Mouse (Mus musculus) kidney, embryonic 15.5 days (tissue): ENCODE measurements around the gene Pum1. TPM values are rescaled to one million over a fixed set of nuclear protein-coding genes. Genes with fewer than 3 reads are reported as not detected.
"Not testable (repeated sequence)": the region's sequence is repeated elsewhere in the genome, so short reads cannot be mapped to it uniquely, and the experiment has no call there.

Experiments
- ATAC-seq: fragments of 200-750 bp; cut with Nextera tagmentation; replicated peaks from 2 replicates; pipeline ENCODE4 v1.8.0; 2017; ENCODE audit warnings: moderate TSS enrichment; ENCODE audit not compliant: low FRiP score
- H3K27ac ChIP-seq: fragments of 300-500 bp; sonication (generic); 2 replicates; pipeline ENCODE4 v1.5.1; 2015; ENCODE audit warnings: mild to moderate bottlenecking, inconsistent platforms
- H3K27me3 ChIP-seq: fragments of 300-500 bp; sonication (generic); 2 replicates; pipeline ENCODE4 v1.6.1; 2015; ENCODE audit warnings: inconsistent platforms
- H3K36me3 ChIP-seq: fragments of 300-500 bp; sonication (generic); 2 replicates; pipeline ENCODE4 v1.6.1; 2015; ENCODE audit warnings: inconsistent platforms
- H3K4me1 ChIP-seq: fragments of 300-500 bp; sonication (generic); 2 replicates; pipeline ENCODE4 v1.6.1; 2015; ENCODE audit warnings: inconsistent platforms
- H3K4me2 ChIP-seq: fragments of 300-500 bp; sonication (generic); 2 replicates; pipeline ENCODE4 v1.6.1; 2015; ENCODE audit warnings: moderate library complexity, mild to moderate bottlenecking, inconsistent platforms
- H3K4me3 ChIP-seq: fragments of 300-500 bp; sonication (generic); replicated peaks from 2 replicates; pipeline ENCODE4 v1.5.1; 2015; ENCODE audit warnings: mild to moderate bottlenecking, inconsistent platforms
- H3K9ac ChIP-seq: fragments of 300-500 bp; sonication (generic); 2 replicates; pipeline ENCODE4 v1.6.1; 2015; ENCODE audit warnings: mild to moderate bottlenecking, inconsistent platforms
- H3K9me3 ChIP-seq: fragments of 300-500 bp; sonication (generic); replicated peaks from 2 replicates; pipeline ENCODE4 v1.6.1; 2016; ENCODE audit warnings: inconsistent platforms
- WGBS: fragments of 180-500 bp; shearing (Covaris S2); methylation state at CpG from one replicate; pipeline ENCODE4 v1.1.7; 2015; ENCODE audit warnings: mixed read lengths; 5-methylcytosine and 5-hydroxymethylcytosine counted together
- polyA plus RNA-seq: library from polyadenylated mRNA; unstranded; fragments of >200 nt; fragmentation: Nextera tagmentation; extraction: Ambion mirVana; gene quantifications from 2 replicates; pipeline ENCODE4 v1.2.1, GENCODE M21; 2015

Gene Pum1
- polyA plus RNA-seq, 1 experiment from 2014 or later, result 101 TPM

- Histone ChIP-seq H3K9ac (no peak overlapping the region), H3K27ac (no peak overlapping the region), H3K4me2 (no peak overlapping the region), H3K9me3 (no peaks in the 10 kb centered on the region), H3K4me1 (peaks cover 29% of the 10 kb centered on the region), H3K4me3 (no peak overlapping the region), H3K27me3 (no peaks in the 10 kb centered on the region), H3K36me3 (peaks cover 68% of the 10 kb centered on the region)
- ATAC-seq, result no peak
- 95% methylated on average over 4 of the region's 4 CpGs for WGBS
Measured at GRCm38 (mm10) chr4:130671079-130671845, 8.1 kb downstream of the Pum1 start.

- peaks cover 22% of the 10 kb centered on the region for H3K4me1 ChIP-seq
- H3K4me3 ChIP-seq, result no peak overlapping the region
- H3K36me3 ChIP-seq, result peaks cover 77% of the 10 kb centered on the region
- no peak for ATAC-seq
- no peak overlapping the region for H3K9ac ChIP-seq
- H3K27ac ChIP-seq, result no peak overlapping the region
- no peaks in the 10 kb centered on the region for H3K27me3 ChIP-seq
- no peaks in the 10 kb centered on the region for H3K9me3 ChIP-seq
- no peak overlapping the region for H3K4me2 ChIP-seq
Measured at GRCm38 (mm10) chr4:130672161-130672560, 9.0 kb downstream of the Pum1 start.

- ATAC-seq, result no peak
- 94% methylated on average over 2 of the region's 2 CpGs for WGBS
- Histone ChIP-seq H3K36me3 (peaks cover 95% of the 10 kb centered on the region), H3K9me3 (no peaks in the 10 kb centered on the region), H3K9ac (no peak overlapping the region), H3K4me1 (0 out of 2 replicates have a peak, but pooled peaks cover under 1% of the 10 kb centered on the region), H3K27ac (no peak overlapping the region), H3K4me2 (no peak overlapping the region), H3K4me3 (no peak overlapping the region), H3K27me3 (no peaks in the 10 kb centered on the region)
Measured at GRCm38 (mm10) chr4:130676746-130677145, 13.6 kb downstream of the Pum1 start.

- 96% methylated on average over 3 of the region's 3 CpGs for WGBS
- no peak overlapping the region for H3K27ac ChIP-seq
- H3K9me3 ChIP-seq, result no peaks in the 10 kb centered on the region
- H3K4me2 ChIP-seq, result no peak overlapping the region
- ATAC-seq, result no peak
- H3K36me3 ChIP-seq, result peaks cover 94% of the 10 kb centered on the region
- no peaks in the 10 kb centered on the region for H3K27me3 ChIP-seq
- H3K4me3 ChIP-seq, result no peak overlapping the region
- H3K4me1 ChIP-seq, result no peaks in the 10 kb centered on the region
- no peak overlapping the region for H3K9ac ChIP-seq
Measured at GRCm38 (mm10) chr4:130678149-130678548, 15.0 kb downstream of the Pum1 start.

DNA sequence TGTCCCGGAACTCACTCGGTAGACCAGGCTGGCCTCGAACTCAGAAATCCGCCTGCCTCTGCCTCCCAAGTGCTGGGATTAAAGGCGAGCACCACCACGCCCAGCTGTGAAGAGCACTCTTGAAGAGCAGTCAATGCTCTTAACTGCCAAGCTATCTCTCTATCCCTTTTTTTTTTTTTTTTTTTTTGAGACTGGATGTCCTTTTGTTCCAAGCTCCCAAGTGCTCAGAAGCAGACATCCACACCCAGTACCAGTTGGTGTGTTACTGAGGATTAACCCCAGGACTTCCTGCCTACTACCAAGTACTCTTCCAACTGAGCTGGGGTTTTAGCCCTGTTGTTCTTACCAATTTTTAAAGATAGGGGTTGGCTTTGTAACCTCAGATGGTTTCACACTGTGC is 17.6 kb downstream of the Pum1 start:
- no peak overlapping the region for H3K4me3 ChIP-seq
- no peak overlapping the region for H3K9ac ChIP-seq
- H3K27me3 ChIP-seq, result no peaks in the 10 kb centered on the region
- ATAC-seq, result no peak
- no peaks in the 10 kb centered on the region for H3K4me1 ChIP-seq
- no peak overlapping the region for H3K4me2 ChIP-seq
- WGBS, result 94% methylated on average over 6 of the region's 6 CpGs
- peaks cover 89% of the 10 kb centered on the region for H3K36me3 ChIP-seq
- no peaks in the 10 kb centered on the region for H3K9me3 ChIP-seq
- no peak overlapping the region for H3K27ac ChIP-seq

GRCm38 (mm10) chr4:130683051-130683450 is 19.9 kb downstream of the Pum1 start:
- not testable (repeated sequence) for H3K4me3 ChIP-seq, H3K27me3 ChIP-seq, H3K4me1 ChIP-seq, H3K27ac ChIP-seq, H3K9me3 ChIP-seq, H3K4me2 ChIP-seq, ATAC-seq, H3K9ac ChIP-seq
- peaks cover 88% of the 10 kb centered on the region for H3K36me3 ChIP-seq
- WGBS, result 82% methylated on average over 5 of the region's 5 CpGs

GRCm38 (mm10) chr4:130693936-130694335 is 30.8 kb downstream of the Pum1 start:
- Histone ChIP-seq H3K4me2 (no peak overlapping the region), H3K4me1 (peaks cover 16% of the 10 kb centered on the region), H3K9me3 (no peaks in the 10 kb centered on the region), H3K4me3 (no peak overlapping the region), H3K27ac (0 out of 2 replicates have a peak overlapping the region, but pooled peaks have one; percentile 48), H3K27me3 (no peaks in the 10 kb centered on the region), H3K9ac (no peak overlapping the region), H3K36me3 (peaks cover 40% of the 10 kb centered on the region)
- ATAC-seq, result no peak
- 57% methylated on average over 3 of the region's 3 CpGs for WGBS

- Histone ChIP-seq H3K9me3 (no peaks in the 10 kb centered on the region), H3K4me3 (no peak overlapping the region), H3K9ac (no peak overlapping the region), H3K4me2 (no peak overlapping the region), H3K27ac (no peak overlapping the region), H3K4me1 (peaks cover 19% of the 10 kb centered on the region), H3K36me3 (peaks cover 38% of the 10 kb centered on the region), H3K27me3 (no peaks in the 10 kb centered on the region)
- ATAC-seq, result no peak
- 93% methylated on average over 3 of the region's 3 CpGs for WGBS
Measured at GRCm38 (mm10) chr4:130694982-130695381, 31.9 kb downstream of the Pum1 start.

GRCm38 (mm10) chr4:130701061-130701460 is 37.9 kb downstream of the Pum1 start:
- Histone ChIP-seq H3K4me2 (no peak overlapping the region), H3K4me3 (no peak overlapping the region), H3K9ac (no peak overlapping the region), H3K27me3 (no peaks in the 10 kb centered on the region), H3K4me1 (peaks cover 14% of the 10 kb centered on the region), H3K9me3 (no peaks in the 10 kb centered on the region), H3K36me3 (peaks cover 56% of the 10 kb centered on the region), H3K27ac (no peak overlapping the region)
- WGBS, result 86% methylated on average over 2 of the region's 2 CpGs
- ATAC-seq, result no peak

- H3K9me3 ChIP-seq, result no peaks in the 10 kb centered on the region
- H3K27ac ChIP-seq, result peak overlapping the region; percentile 51; the same call in 1 of the 2 replicates
- 89% methylated on average over 3 of the region's 3 CpGs for WGBS
- no peak for ATAC-seq
- H3K27me3 ChIP-seq, result no peaks in the 10 kb centered on the region
- H3K4me1 ChIP-seq, result peaks cover 14% of the 10 kb centered on the region
- no peak overlapping the region for H3K4me3 ChIP-seq
- H3K36me3 ChIP-seq, result peaks cover 62% of the 10 kb centered on the region
- no peak overlapping the region for H3K9ac ChIP-seq
- no peak overlapping the region for H3K4me2 ChIP-seq
Measured at GRCm38 (mm10) chr4:130702835-130703535, 39.9 kb downstream of the Pum1 start.

- Histone ChIP-seq H3K27ac (no peak overlapping the region), H3K4me1 (peaks cover 14% of the 10 kb centered on the region), H3K4me2 (no peak overlapping the region), H3K4me3 (no peak overlapping the region), H3K27me3 (no peaks in the 10 kb centered on the region), H3K9ac (no peak overlapping the region), H3K36me3 (peaks cover 68% of the 10 kb centered on the region), H3K9me3 (no peaks in the 10 kb centered on the region)
- ATAC-seq, result no peak
- WGBS, result 96% methylated on average over 3 of the region's 3 CpGs
Measured at GRCm38 (mm10) chr4:130703601-130704000, 40.5 kb downstream of the Pum1 start.

DNA sequence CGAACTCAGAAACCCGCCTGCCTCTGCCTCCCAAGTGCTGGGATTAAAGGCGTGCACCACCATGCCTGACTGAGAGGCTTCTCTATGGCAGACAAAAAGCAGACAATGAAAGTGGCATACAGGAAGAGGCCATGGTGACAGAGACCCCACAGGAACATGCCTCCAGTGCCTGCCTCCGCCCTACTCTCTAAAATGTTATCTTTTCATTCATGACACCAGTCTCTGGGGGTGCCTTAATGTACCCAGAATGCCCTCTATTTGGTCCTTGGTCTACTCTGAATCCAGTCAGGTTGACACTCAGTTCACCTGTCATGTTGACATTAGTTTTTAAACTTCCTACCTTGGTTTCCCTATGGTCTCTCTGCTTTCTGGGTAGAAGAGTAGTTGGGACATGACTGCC is 41.5 kb downstream of the Pum1 start:
- Histone ChIP-seq H3K9me3 (no peaks in the 10 kb centered on the region), H3K36me3 (peaks cover 76% of the 10 kb centered on the region)

More for the DNA sequence above, 41.5 kb downstream of the Pum1 start:
- Histone ChIP-seq H3K27ac (no peak overlapping the region), H3K4me3 (no peak overlapping the region), H3K4me1 (peaks cover 14% of the 10 kb centered on the region), H3K4me2 (no peak overlapping the region), H3K9ac (no peak overlapping the region), H3K27me3 (no peaks in the 10 kb centered on the region)
- no peak for ATAC-seq
- WGBS, result 95% methylated on average over 4 of the region's 4 CpGs
